ENCODE assay signal across 8 mouse cellular contexts in genomic region chr3:104817991-104818748, GRCm38 (mm10). TPM values are rescaled to one million over a fixed set of nuclear protein-coding genes. Genes with fewer than 3 reads are reported as not detected.
DNase-seq lines count a peak whose midpoint lies in the region; ATAC-seq and TF ChIP-seq lines count a peak whose summit lies in the region.

Gene Mov10, minus strand, starts transcription at chr3:104818563.

- under 1% methylated on average over 39 of the region's 40 CpGs for WGBS in heart, embryonic 12.5 days
- under 1% methylated on average over 40 of the region's 40 CpGs for WGBS in kidney, embryonic 15.5 days
- WGBS in liver, embryonic 15.5 days (ENCODE audit: insufficient replicate concordance) = 0% methylated on average over 40 of the region's 40 CpGs
- WGBS in neural tube, embryonic 11.5 days = under 1% methylated on average over 40 of the region's 40 CpGs
- WGBS in stomach, postnatal 0 days = under 1% methylated on average over 39 of the region's 40 CpGs

- no peak for TF ChIP-seq CTCF in bone marrow macrophage, adult 2 months (IDR thresholded peaks at IDR 0.05; ENCODE audit: low read depth, low read length)
- TF ChIP-seq CTCF in stomach, postnatal 0 days (IDR thresholded peaks at IDR 0.05; ENCODE audit: low read depth) = no peak

- peak within 1 kb of the TSS; percentile 97 for H3K9ac ChIP-seq in heart, embryonic 12.5 days
- H3K9ac ChIP-seq in kidney, embryonic 15.5 days = peak within 1 kb of the TSS; percentile 90
- peak within 1 kb of the TSS; percentile 84 for H3K9ac ChIP-seq in liver, embryonic 15.5 days
- peak within 1 kb of the TSS; percentile 78 for H3K9ac ChIP-seq in neural tube, embryonic 11.5 days (ENCODE audit: low read length)
- peak within 1 kb of the TSS; percentile 94 for H3K9ac ChIP-seq in stomach, postnatal 0 days (ENCODE audit: low read length)

- H3K27ac ChIP-seq in bone marrow macrophage, adult 2 months (ENCODE audit: insufficient read depth, low read depth, low read length) = peak within 1 kb of the TSS; percentile 47
- H3K27ac ChIP-seq in heart, embryonic 12.5 days (ENCODE audit: poor library complexity, severe bottlenecking) = peak within 1 kb of the TSS; percentile 97
- peak within 1 kb of the TSS; percentile 97 for H3K27ac ChIP-seq in kidney, embryonic 15.5 days
- peak within 1 kb of the TSS; percentile 83 for H3K27ac ChIP-seq in liver, embryonic 15.5 days (replicated peaks)
- 0 out of 2 replicates have a peak within 1 kb of the TSS, but pooled peaks have one; percentile 23 for H3K27ac ChIP-seq in neural tube, embryonic 11.5 days (ENCODE audit: low read depth, low read length)
- peak within 1 kb of the TSS; percentile 96 for H3K27ac ChIP-seq in stomach, postnatal 0 days (replicated peaks)

- no peaks in the 10 kb centered on the region for H3K27me3 ChIP-seq in heart, embryonic 12.5 days (replicated peaks)
- H3K27me3 ChIP-seq in kidney, embryonic 15.5 days = no peaks in the 10 kb centered on the region
- H3K27me3 ChIP-seq in liver, embryonic 15.5 days = no peaks in the 10 kb centered on the region
- no peaks in the 10 kb centered on the region for H3K27me3 ChIP-seq in neural tube, embryonic 11.5 days (ENCODE audit: control insufficient read depth, insufficient read depth, low read length)
- H3K27me3 ChIP-seq in stomach, postnatal 0 days (ENCODE audit: control insufficient read depth, insufficient read depth, low read length) = no peaks in the 10 kb centered on the region

- no peak for TF ChIP-seq EP300 in stomach, postnatal 0 days (optimal IDR thresholded peaks at IDR 0.05)

- peaks cover 30% of the 10 kb centered on the region for H3K36me3 ChIP-seq in heart, embryonic 12.5 days
- H3K36me3 ChIP-seq in kidney, embryonic 15.5 days = peaks cover 31% of the 10 kb centered on the region
- peaks cover 20% of the 10 kb centered on the region for H3K36me3 ChIP-seq in liver, embryonic 15.5 days (replicated peaks)
- no peaks in the 10 kb centered on the region for H3K36me3 ChIP-seq in neural tube, embryonic 11.5 days (ENCODE audit: control insufficient read depth, insufficient read depth, low read length)
- H3K36me3 ChIP-seq in stomach, postnatal 0 days (ENCODE audit: control insufficient read depth, insufficient read depth, low read length) = no peaks in the 10 kb centered on the region

- H3K4me1 ChIP-seq in bone marrow macrophage, adult 2 months (ENCODE audit: control insufficient read depth, insufficient read depth, low read length) = peaks cover 20% of the 10 kb centered on the region
- H3K4me1 ChIP-seq in heart, embryonic 12.5 days (replicated peaks) = peaks cover 42% of the 10 kb centered on the region
- peaks cover 20% of the 10 kb centered on the region for H3K4me1 ChIP-seq in kidney, embryonic 15.5 days
- H3K4me1 ChIP-seq in liver, embryonic 15.5 days (replicated peaks) = peaks cover 34% of the 10 kb centered on the region
- peaks cover 5% of the 10 kb centered on the region for H3K4me1 ChIP-seq in neural tube, embryonic 11.5 days (ENCODE audit: control insufficient read depth, insufficient read depth, low read length)
- H3K4me1 ChIP-seq in stomach, postnatal 0 days (replicated peaks; ENCODE audit: control insufficient read depth, insufficient read depth) = peaks cover 4% of the 10 kb centered on the region; the same call in 1 of the 2 replicates

- no peak for TF ChIP-seq POLR2A in bone marrow macrophage, adult 2 months (IDR thresholded peaks at IDR 0.05; ENCODE audit: borderline replicate concordance, low read depth, low read length)

- H3K9me3 ChIP-seq in heart, embryonic 12.5 days (replicated peaks) = no peaks in the 10 kb centered on the region
- H3K9me3 ChIP-seq in kidney, embryonic 15.5 days (replicated peaks) = no peaks in the 10 kb centered on the region
- H3K9me3 ChIP-seq in liver, embryonic 15.5 days (replicated peaks) = no peaks in the 10 kb centered on the region
- no peaks in the 10 kb centered on the region for H3K9me3 ChIP-seq in neural tube, embryonic 11.5 days (ENCODE audit: control insufficient read depth, low read length)
- no peaks in the 10 kb centered on the region for H3K9me3 ChIP-seq in stomach, postnatal 0 days (ENCODE audit: control insufficient read depth, low read length)

- peak; percentile 68 for ATAC-seq in CD4-positive, CD25-positive, alpha-beta regulatory T cell, adult 4 months
- peak; percentile 78 for ATAC-seq in erythroblast, adult 5-6 weeks (replicated peaks; ENCODE audit: low FRiP score, poor library complexity, severe bottlenecking)
- ATAC-seq in heart, embryonic 12.5 days (ENCODE audit: insufficient number of reproducible peaks, low FRiP score) = peak; percentile 88
- peak; percentile 95 for ATAC-seq in kidney, embryonic 15.5 days (replicated peaks; ENCODE audit: low FRiP score)
- ATAC-seq in liver, embryonic 15.5 days (ENCODE audit: insufficient read depth) = peak; percentile 86
- peak; percentile 83 for ATAC-seq in neural tube, embryonic 11.5 days (ENCODE audit: insufficient read depth, low FRiP score, low TSS enrichment)
- ATAC-seq in stomach, postnatal 0 days (ENCODE audit: low FRiP score, low TSS enrichment) = peak; percentile 85

- peak; percentile 80 for DNase-seq in neural tube, embryonic 11.5 days (ENCODE audit: low spot score)
- DNase-seq in stomach, postnatal 0 days (ENCODE audit: low spot score) = peak; percentile 83

- peak within 1 kb of the TSS; percentile 80 for H3K4me2 ChIP-seq in heart, embryonic 12.5 days
- H3K4me2 ChIP-seq in kidney, embryonic 15.5 days = peak within 1 kb of the TSS; percentile 69
- H3K4me2 ChIP-seq in liver, embryonic 15.5 days = peak within 1 kb of the TSS; percentile 92
- H3K4me2 ChIP-seq in neural tube, embryonic 11.5 days (ENCODE audit: low read depth) = peak within 1 kb of the TSS; percentile 95
- H3K4me2 ChIP-seq in stomach, postnatal 0 days (replicated peaks; ENCODE audit: low read depth) = peak within 1 kb of the TSS; percentile 86

- H3K4me3 ChIP-seq in bone marrow macrophage, adult 2 months (ENCODE audit: insufficient read depth, low read length) = peak within 1 kb of the TSS; percentile 71
- H3K4me3 ChIP-seq in heart, embryonic 12.5 days = peak within 1 kb of the TSS; percentile 97
- H3K4me3 ChIP-seq in kidney, embryonic 15.5 days (replicated peaks) = peak within 1 kb of the TSS; percentile 92
- peak within 1 kb of the TSS; percentile 77 for H3K4me3 ChIP-seq in liver, embryonic 15.5 days (replicated peaks)
- H3K4me3 ChIP-seq in neural tube, embryonic 11.5 days (ENCODE audit: low read depth, low read length) = peak within 1 kb of the TSS; percentile 83
- H3K4me3 ChIP-seq in stomach, postnatal 0 days (ENCODE audit: low read depth, low read length) = peak within 1 kb of the TSS; percentile 94

RNA-seq across cellular contexts. Expression of gene Mov10, which starts in this region (rescaled TPM):
- polyA plus RNA-seq in CD4-positive, CD25-positive, alpha-beta regulatory T cell, adult 4 months (2017; shearing (Covaris generic)) = 10 to 100 TPM; 27.8 to 49.0 TPM
- 23.4 and 25.1 TPM in 2 replicates for polyA plus RNA-seq in bone marrow macrophage, adult 2 months (2012; ENCODE audit: insufficient read depth, insufficient read length, missing spikeins)
- total RNA-seq in erythroblast, adult 5-6 weeks (2015; ENCODE audit: low replicate concordance) = 1.7 and 5.4 TPM in 2 replicates
- total RNA-seq in erythroblast, adult 5-6 weeks (2017; ENCODE audit: low replicate concordance) = 2.4 TPM in 1 of 2 replicates, not detected in the other
- 43.4 and 45.0 TPM in 2 replicates for polyA plus RNA-seq in heart, embryonic 12.5 days (2016; fragmentation: Nextera tagmentation; extraction: Ambion mirVana)
- 62.9 and 66.5 TPM in 2 replicates for polyA plus RNA-seq in kidney, embryonic 15.5 days (2015; fragmentation: Nextera tagmentation; extraction: Ambion mirVana)
- polyA plus RNA-seq in liver, embryonic 15.5 days (2015; fragmentation: Nextera tagmentation; extraction: Ambion mirVana) = 27.6 and 29.0 TPM in 2 replicates
- 17.4 and 22.0 TPM in 2 replicates for polyA plus RNA-seq in neural tube, embryonic 11.5 days (2014; fragmentation: Nextera tagmentation; extraction: Ambion mirVana)
- 28.1 and 30.4 TPM in 2 replicates for polyA plus RNA-seq in stomach, postnatal 0 days (2015; fragmentation: Nextera tagmentation; extraction: Ambion mirVana)

Comparison
In these comparisons a context has a peak if more than half of its experiments do, and no peak if none do; other contexts are left out.
1. Peak in every context shown above with its lines: DNase-seq, ATAC-seq, H3K4me3 ChIP-seq and H3K27ac ChIP-seq.
2. H3K27ac ChIP-seq: peak in every context shown above with its lines; median percentile 97 in heart, embryonic 12.5 days; 97 in kidney, embryonic 15.5 days; 96 in stomach, postnatal 0 days; 83 in liver, embryonic 15.5 days; 47 in bone marrow macrophage, adult 2 months; 23 in neural tube, embryonic 11.5 days.